Mouse (Mus musculus): ENCODE measurements around the gene Defa22. TPM values are rescaled to one million over a fixed set of nuclear protein-coding genes. Genes with fewer than 3 reads are reported as not detected.
"Not testable (repeated sequence)": the region's sequence is repeated elsewhere in the genome, so short reads cannot be mapped to it uniquely, and the experiment has no call there.

Defa22 gene
- not detected for total RNA-seq (2021)

DNA sequence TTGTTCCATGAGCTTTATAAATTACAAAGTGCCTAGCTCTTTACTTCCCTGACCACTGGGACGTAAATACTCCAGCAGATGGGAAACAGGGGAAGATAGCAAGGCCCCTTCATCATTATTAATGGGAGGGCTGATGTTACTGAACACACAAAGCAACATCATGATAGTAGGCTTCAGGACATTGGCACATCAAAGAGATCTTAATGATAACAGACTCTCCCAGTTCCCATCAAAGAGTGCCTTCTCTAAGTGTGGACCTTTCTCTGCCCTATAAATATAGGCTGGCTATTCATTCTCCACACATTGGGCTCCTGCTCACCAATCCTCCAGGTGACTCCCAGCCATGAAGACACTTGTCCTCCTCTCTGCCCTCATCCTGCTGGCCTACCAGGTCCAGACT is at the start of gene Defa22:
TSS of gene Defa22 (plus strand) at position 301 of the 400 bp plus-strand sequence.
- intact Hi-C loops (cut with DNase I); DNase-seq: not testable (repeated sequence)

DNA sequence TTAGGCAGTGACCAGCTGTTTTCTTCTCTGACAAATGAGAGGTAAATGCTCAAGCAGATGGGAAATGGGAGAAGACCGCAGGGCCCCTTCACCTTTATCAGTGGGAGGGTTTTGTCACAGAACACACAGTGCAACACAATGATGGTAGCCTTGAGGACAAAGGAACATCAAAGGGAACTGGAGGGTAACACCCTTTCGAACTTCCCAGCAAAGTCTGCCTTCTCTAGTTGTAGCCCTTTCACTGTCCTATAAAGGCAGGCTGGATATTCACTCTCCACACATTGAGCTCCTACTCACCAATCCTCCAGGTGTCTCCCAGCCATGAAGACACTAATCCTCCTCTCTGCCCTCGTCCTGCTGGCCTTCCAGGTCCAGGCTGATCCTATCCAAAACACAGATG is 27.7 kb upstream of the Defa22 start, which contains the start of gene Defa30:
TSS of gene Defa30 (plus strand) at position 301 of the 400 bp plus-strand sequence.
- intact Hi-C loops (cut with DNase I); DNase-seq: not testable (repeated sequence)

DNA sequence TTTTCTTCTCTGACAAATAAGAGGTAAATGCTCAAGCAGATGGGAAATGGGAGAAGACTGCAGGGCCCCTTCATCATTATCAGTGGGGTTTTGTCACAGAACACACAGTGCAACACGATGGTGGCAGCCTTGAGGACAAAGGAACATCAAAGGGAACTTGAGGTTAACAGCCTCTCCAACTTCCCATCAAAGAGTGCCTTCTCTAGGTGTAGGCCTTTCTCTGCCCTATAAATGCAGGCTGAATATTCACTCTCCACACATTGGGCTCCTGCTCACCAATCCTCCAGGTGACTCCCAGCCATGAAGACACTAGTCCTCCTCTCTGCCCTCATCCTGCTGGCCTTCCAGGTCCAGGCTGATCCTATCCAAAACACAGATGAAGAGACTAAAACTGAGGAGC is 29.2 kb downstream of the Defa22 start, which contains the start of gene Defa31:
TSS of gene Defa31 (plus strand) at position 301 of the 400 bp plus-strand sequence.
- not testable (repeated sequence) for DNase-seq

DNA sequence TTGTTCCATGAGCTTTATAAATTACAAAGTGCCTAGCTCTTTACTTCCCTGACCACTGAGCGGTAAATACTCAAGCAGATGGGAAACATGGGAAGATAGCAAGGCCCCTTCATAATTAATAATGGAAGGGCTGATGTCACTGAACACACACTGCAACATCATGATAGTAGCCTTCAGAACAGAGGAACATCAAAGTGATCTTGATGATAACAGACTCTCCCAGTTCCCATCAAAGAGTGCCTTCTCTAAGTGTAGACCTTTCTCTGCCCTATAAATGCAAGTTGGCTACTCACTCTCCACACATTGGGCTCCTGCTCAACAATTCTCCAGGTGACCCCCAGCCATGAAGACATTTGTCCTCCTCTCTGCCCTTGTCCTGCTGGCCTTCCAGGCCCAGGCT is 39.2 kb downstream of the Defa22 start, which contains the start of gene Gm15293:
TSS of gene Gm15293 (plus strand) at position 301 of the 400 bp plus-strand sequence.
- intact Hi-C loops (cut with DNase I); DNase-seq: not testable (repeated sequence)

More for the DNA sequence above, 29.2 kb downstream of the Defa22 start, which contains the start of gene Defa31:
- intact Hi-C loops (cut with DNase I), result not testable (repeated sequence)

Other genes with a start within 250 kb of the Defa22 start
- gene Gm6040, start 240.2 kb upstream of the Defa22 start, total RNA-seq (2021), result not detected
- gene AY761185, start 217.6 kb upstream of the Defa22 start, total RNA-seq (2021), result not detected
- not detected for gene Defa21, start 136.7 kb upstream of the Defa22 start, total RNA-seq (2021)
- gene Defa23, start 107.2 kb upstream of the Defa22 start, total RNA-seq (2021), result not detected
- gene Defa35, start 97.2 kb upstream of the Defa22 start, total RNA-seq (2021), result not detected
- not detected for gene Defa25, start 77.8 kb upstream of the Defa22 start, total RNA-seq (2021)
- gene Gm14851, start 66.2 kb upstream of the Defa22 start, total RNA-seq (2021), result not detected
- not detected for gene Defa30, start 27.6 kb upstream of the Defa22 start, total RNA-seq (2021)
- gene Defa31, start 29.3 kb downstream of the Defa22 start, total RNA-seq (2021), result not detected
- gene Gm15293, start 39.3 kb downstream of the Defa22 start, total RNA-seq (2021), result not detected
- gene Gm15292, start 87.5 kb downstream of the Defa22 start, total RNA-seq (2021), result not detected
- not detected for gene Defa27, start 153.3 kb downstream of the Defa22 start, total RNA-seq (2021)
- not detected for gene Defa29, start 164.7 kb downstream of the Defa22 start, total RNA-seq (2021)
- not detected for gene Defa2, start 216.2 kb downstream of the Defa22 start, total RNA-seq (2021)
- not detected for gene Defa33, start 229.5 kb downstream of the Defa22 start, total RNA-seq (2021)

Data from heart, postnatal 10 days (tissue).